Mouse (Mus musculus) left cerebral cortex, adult 2 months (tissue): ENCODE measurements at regions not wholly inside any gene's neighbourhood (a gene's known extent, or its start where the extent isn't known, plus 50 kb on each side); places are given as distances from the start of the nearest gene placed in this dataset.

Source experiments
- DNase-seq, 2 experiments: peaks; one replicate each; pipeline ENCODE4 v3.0.0; 2021 to 2022; ENCODE audit warnings: low spot score in 2 of 2, mixed read lengths in 1 of 2; ENCODE audit errors: extremely low spot score in 1 of 2
- H3K27ac ChIP-seq: fragments of 200-600 bp; 2 replicates; pipeline ENCODE4 v1.8.1; 2022
- H3K4me3 ChIP-seq: fragments of 200-600 bp; 2 replicates; pipeline ENCODE4 v1.8.1; 2022
- CTCF ChIP-seq: fragments of 200-600 bp; IDR thresholded peaks from 2 replicates; pipeline ENCODE4 v1.8.1; 2022; ENCODE audit warnings: antibody characterized with exemption, mild to moderate bottlenecking, moderate library complexity
- intact Hi-C: fragments of 180-260 bp; cut with DNase I; formaldehyde crosslinking; loops from one replicate; pipeline ENCODE4 v1.15.1; 2025

GRCm38 (mm10) chr6:143669446-143670130 is 502.6 kb downstream of the Etnk1 start:
- no peak for DNase-seq
- TF ChIP-seq CTCF = no peak
- Histone ChIP-seq H3K27ac (no peak overlapping the region), H3K4me3 (no peak overlapping the region)
- intact Hi-C loops = no loop called here

GRCm38 (mm10) chr6:143690131-143690530 is 523.1 kb downstream of the Etnk1 start:
- Histone ChIP-seq H3K27ac (no peak overlapping the region), H3K4me3 (no peak overlapping the region)
- TF ChIP-seq CTCF = no peak
- intact Hi-C loops = no loop called here
- no peak for DNase-seq

- DNase-seq = no peak
- intact Hi-C loops = no loop called here
Measured at GRCm38 (mm10) chr6:143690866-143691265, 523.8 kb downstream of the Etnk1 start.

GRCm38 (mm10) chr6:143697997-143698396 is 531.0 kb downstream of the Etnk1 start:
- Histone ChIP-seq H3K27ac (no peak overlapping the region), H3K4me3 (no peak overlapping the region)
- no peak for TF ChIP-seq CTCF
- DNase-seq = no peak
- intact Hi-C loops = no loop called here

More at GRCm38 (mm10) chr6:143690866-143691265, 523.8 kb downstream of the Etnk1 start:
- TF ChIP-seq CTCF = no peak
- no peak overlapping the region for H3K27ac ChIP-seq
- no peak overlapping the region for H3K4me3 ChIP-seq

GRCm38 (mm10) chr6:143703984-143704383 is 537.0 kb downstream of the Etnk1 start:
- no peak for TF ChIP-seq CTCF
- no peak for DNase-seq
- Histone ChIP-seq H3K27ac (no peak overlapping the region), H3K4me3 (no peak overlapping the region)
- intact Hi-C loops = no loop called here

- H3K4me3 ChIP-seq = no peak overlapping the region
- H3K27ac ChIP-seq = no peak overlapping the region
- intact Hi-C loops = no loop called here
- no peak for DNase-seq
- no peak for TF ChIP-seq CTCF
Measured at GRCm38 (mm10) chr6:143706451-143706850, 539.4 kb downstream of the Etnk1 start.

- intact Hi-C loops = no loop called here
- DNase-seq = no peak
Measured at GRCm38 (mm10) chr6:143714461-143714860, 547.4 kb downstream of the Etnk1 start.

GRCm38 (mm10) chr6:143750074-143750473 is 583.1 kb downstream of the Etnk1 start:
- no peak for DNase-seq
- Histone ChIP-seq H3K27ac (no peak overlapping the region), H3K4me3 (no peak overlapping the region)
- no peak for TF ChIP-seq CTCF
- intact Hi-C loops = no loop called here

More at GRCm38 (mm10) chr6:143714461-143714860, 547.4 kb downstream of the Etnk1 start:
- no peak for TF ChIP-seq CTCF
- no peak overlapping the region for H3K4me3 ChIP-seq
- no peak overlapping the region for H3K27ac ChIP-seq

- Histone ChIP-seq H3K4me3 (no peak overlapping the region), H3K27ac (no peak overlapping the region)
- intact Hi-C loops = no loop called here
- TF ChIP-seq CTCF = no peak
- DNase-seq = no peak
Measured at GRCm38 (mm10) chr6:143751076-143752070, 584.4 kb downstream of the Etnk1 start.

- H3K4me3 ChIP-seq = no peak overlapping the region
- intact Hi-C loops = no loop called here
- no peak for TF ChIP-seq CTCF
- DNase-seq = no peak
- H3K27ac ChIP-seq = no peak overlapping the region
Measured at GRCm38 (mm10) chr6:143757462-143757861, 590.4 kb downstream of the Etnk1 start.

GRCm38 (mm10) chr6:143768115-143768514 is 601.1 kb downstream of the Etnk1 start:
- DNase-seq = no peak
- TF ChIP-seq CTCF = no peak
- Histone ChIP-seq H3K4me3 (no peak overlapping the region), H3K27ac (no peak overlapping the region)
- intact Hi-C loops = no loop called here
